Mouse (Mus musculus): ENCODE measurements at regions not wholly inside any gene's neighbourhood (a gene's known extent, or its start where the extent isn't known, plus 50 kb on each side); places are given as distances from the start of the nearest gene placed in this dataset.

GRCm38 (mm10) chrX:106985684-106986083 lies 65.3 kb downstream of the Lpar4 start:
- WGBS, result 18% methylated on average over 1 of the region's 1 CpGs
- TF ChIP-seq CTCF (IDR thresholded peaks at IDR 0.05) (no peak), EP300 (IDR thresholded peaks at IDR 0.05; ENCODE audit: insufficient read depth, low read depth, low read length) (no peak), POLR2A (IDR thresholded peaks at IDR 0.05; ENCODE audit: insufficient read depth, low read depth, low read length) (no peak)
- Histone ChIP-seq H3K27me3 (ENCODE audit: control insufficient read depth, insufficient read depth, low read length) (no peaks in the 10 kb centered on the region), H3K9ac (ENCODE audit: low read depth, low read length) (no peak overlapping the region), H3K4me3 (no peak overlapping the region), H3K79me2 (replicated peaks; ENCODE audit: control insufficient read depth, insufficient read depth, low read length) (no peaks in the 10 kb centered on the region), H3K27ac (no peak overlapping the region), H3K4me1 (ENCODE audit: control insufficient read depth, insufficient read depth, low read length) (no peaks in the 10 kb centered on the region), H3K36me3 (ENCODE audit: control insufficient read depth, insufficient read depth, low read length) (no peaks in the 10 kb centered on the region)
- DNase-seq, result no peak
- intact Hi-C loops (cut with DNase I), result loop anchor here (10.0 kb wide), 1 partner anchor 179 kb away; no protein-coding TSS in a partner anchor

- H3K9ac ChIP-seq (ENCODE audit: low read depth, low read length), result no peak overlapping the region
- DNase-seq, result peak in 1 of 2 experiments; percentile 3
- H3K27me3 ChIP-seq (ENCODE audit: control insufficient read depth, insufficient read depth, low read length), result no peaks in the 10 kb centered on the region
- H3K27ac ChIP-seq, result no peak overlapping the region
- no peaks in the 10 kb centered on the region for H3K79me2 ChIP-seq (replicated peaks; ENCODE audit: control insufficient read depth, insufficient read depth, low read length)
- H3K36me3 ChIP-seq (ENCODE audit: control insufficient read depth, insufficient read depth, low read length), result no peaks in the 10 kb centered on the region
- no peaks in the 10 kb centered on the region for H3K4me1 ChIP-seq (ENCODE audit: control insufficient read depth, insufficient read depth, low read length)
- no peak overlapping the region for H3K4me3 ChIP-seq
- intact Hi-C loops (cut with DNase I), result loop anchor here (10.0 kb wide), 1 partner anchor 178 kb away; no protein-coding TSS in a partner anchor
- TF ChIP-seq EP300 (IDR thresholded peaks at IDR 0.05; ENCODE audit: insufficient read depth, low read depth, low read length), result no peak
- no peak for TF ChIP-seq CTCF (IDR thresholded peaks at IDR 0.05)
- no peak for TF ChIP-seq POLR2A (IDR thresholded peaks at IDR 0.05; ENCODE audit: insufficient read depth, low read depth, low read length)
- WGBS, result 43% methylated on average over 3 of the region's 3 CpGs
Observed at GRCm38 (mm10) chrX:106986794-106987193, 66.4 kb downstream of the Lpar4 start.

- H3K4me3 ChIP-seq, result no peak overlapping the region
- H3K36me3 ChIP-seq (ENCODE audit: control insufficient read depth, insufficient read depth, low read length), result no peaks in the 10 kb centered on the region
- no peak overlapping the region for H3K27ac ChIP-seq
- H3K79me2 ChIP-seq (replicated peaks; ENCODE audit: control insufficient read depth, insufficient read depth, low read length), result no peaks in the 10 kb centered on the region
- no peaks in the 10 kb centered on the region for H3K4me1 ChIP-seq (ENCODE audit: control insufficient read depth, insufficient read depth, low read length)
- no peak overlapping the region for H3K9ac ChIP-seq (ENCODE audit: low read depth, low read length)
- DNase-seq, result no peak
- intact Hi-C loops (cut with DNase I), result loop anchor here (10.0 kb wide), 1 partner anchor 177 kb away; no protein-coding TSS in a partner anchor
- 67% methylated on average over 4 of the region's 4 CpGs for WGBS
- H3K27me3 ChIP-seq (ENCODE audit: control insufficient read depth, insufficient read depth, low read length), result no peaks in the 10 kb centered on the region
- TF ChIP-seq EP300 (IDR thresholded peaks at IDR 0.05; ENCODE audit: insufficient read depth, low read depth, low read length), result no peak
- no peak for TF ChIP-seq POLR2A (IDR thresholded peaks at IDR 0.05; ENCODE audit: insufficient read depth, low read depth, low read length)
- no peak for TF ChIP-seq CTCF (IDR thresholded peaks at IDR 0.05)
Observed at GRCm38 (mm10) chrX:106987779-106988178, 67.4 kb downstream of the Lpar4 start.

GRCm38 (mm10) chrX:107004496-107004895 lies 83.8 kb upstream of the P2ry10 start:
- TF ChIP-seq POLR2A (IDR thresholded peaks at IDR 0.05; ENCODE audit: insufficient read depth, low read depth, low read length) (no peak), EP300 (IDR thresholded peaks at IDR 0.05; ENCODE audit: insufficient read depth, low read depth, low read length) (no peak)
- Histone ChIP-seq H3K4me1 (ENCODE audit: control insufficient read depth, insufficient read depth, low read length) (no peaks in the 10 kb centered on the region), H3K27ac (no peak overlapping the region), H3K36me3 (ENCODE audit: control insufficient read depth, insufficient read depth, low read length) (no peaks in the 10 kb centered on the region), H3K4me3 (no peak overlapping the region), H3K27me3 (ENCODE audit: control insufficient read depth, insufficient read depth, low read length) (no peaks in the 10 kb centered on the region), H3K79me2 (replicated peaks; ENCODE audit: control insufficient read depth, insufficient read depth, low read length) (no peaks in the 10 kb centered on the region), H3K9ac (ENCODE audit: low read depth, low read length) (no peak overlapping the region)
- no peak for DNase-seq
- 63% methylated on average over 7 of the region's 7 CpGs for WGBS
- intact Hi-C loops (cut with DNase I), result no loop called here

GRCm38 (mm10) chrX:107008968-107009367 lies 79.3 kb upstream of the P2ry10 start:
- no peak overlapping the region for H3K27ac ChIP-seq
- H3K4me1 ChIP-seq (ENCODE audit: control insufficient read depth, insufficient read depth, low read length), result no peaks in the 10 kb centered on the region
- no peaks in the 10 kb centered on the region for H3K27me3 ChIP-seq (ENCODE audit: control insufficient read depth, insufficient read depth, low read length)
- DNase-seq, result no peak
- H3K9ac ChIP-seq (ENCODE audit: low read depth, low read length), result no peak overlapping the region
- TF ChIP-seq POLR2A (IDR thresholded peaks at IDR 0.05; ENCODE audit: insufficient read depth, low read depth, low read length) (no peak), EP300 (IDR thresholded peaks at IDR 0.05; ENCODE audit: insufficient read depth, low read depth, low read length) (no peak), CTCF (IDR thresholded peaks at IDR 0.05) (no peak)
- WGBS, result 54% methylated on average over 4 of the region's 4 CpGs
- no peaks in the 10 kb centered on the region for H3K79me2 ChIP-seq (replicated peaks; ENCODE audit: control insufficient read depth, insufficient read depth, low read length)
- H3K36me3 ChIP-seq (ENCODE audit: control insufficient read depth, insufficient read depth, low read length), result no peaks in the 10 kb centered on the region
- no peak overlapping the region for H3K4me3 ChIP-seq
- intact Hi-C loops (cut with DNase I), result no loop called here

- Histone ChIP-seq H3K27ac (no peak overlapping the region), H3K79me2 (replicated peaks; ENCODE audit: control insufficient read depth, insufficient read depth, low read length) (no peaks in the 10 kb centered on the region), H3K36me3 (ENCODE audit: control insufficient read depth, insufficient read depth, low read length) (no peaks in the 10 kb centered on the region), H3K4me3 (no peak overlapping the region), H3K9ac (ENCODE audit: low read depth, low read length) (no peak overlapping the region), H3K4me1 (ENCODE audit: control insufficient read depth, insufficient read depth, low read length) (no peaks in the 10 kb centered on the region), H3K27me3 (ENCODE audit: control insufficient read depth, insufficient read depth, low read length) (no peaks in the 10 kb centered on the region)
- WGBS, result 59% methylated on average over 3 of the region's 3 CpGs
- intact Hi-C loops (cut with DNase I), result loop anchor here (10.0 kb wide), 1 partner anchor 152 kb away; no protein-coding TSS in a partner anchor
- DNase-seq, result no peak
- TF ChIP-seq POLR2A (IDR thresholded peaks at IDR 0.05; ENCODE audit: insufficient read depth, low read depth, low read length) (no peak), EP300 (IDR thresholded peaks at IDR 0.05; ENCODE audit: insufficient read depth, low read depth, low read length) (no peak), CTCF (IDR thresholded peaks at IDR 0.05) (no peak)
Observed at GRCm38 (mm10) chrX:107012615-107013014, 75.7 kb upstream of the P2ry10 start.
